Mouse (Mus musculus) bone marrow macrophage, adult 2 months (primary cell): ENCODE data around the gene Olfr1101.

Experiments
- CTCF ChIP-seq: IDR thresholded peaks from 2 replicates; pipeline ENCODE4 v1.5.1; 2012; ENCODE audit warnings: low read depth, mild to moderate bottlenecking, low read length, moderate library complexity
- POLR2A ChIP-seq: IDR thresholded peaks from 2 replicates; pipeline ENCODE4 v1.6.1; 2012; ENCODE audit warnings: mild to moderate bottlenecking, low read depth, low read length, borderline replicate concordance

GRCm38 (mm10) chr2:86991121-86991520 is at the start of gene Olfr1101:
- no peak for TF ChIP-seq CTCF
- TF ChIP-seq POLR2A, result no peak
